Mouse (Mus musculus) embryonic fibroblast, embryonic 13.5 days (primary cell): ENCODE measurements around the gene Myt1l. TPM values are rescaled to one million over a fixed set of nuclear protein-coding genes. Genes with fewer than 3 reads are reported as not detected.
A peak's percentile ranks its signal among the peaks of the same experiment; 100 is the strongest.

ENCODE experiments used
- H3K27ac ChIP-seq: 2 replicates; pipeline ENCODE4 v1.5.1; 2012; ENCODE audit warnings: low read length, control low read depth, inconsistent platforms; ENCODE audit not compliant: insufficient read depth
- H3K4me1 ChIP-seq: 2 replicates; pipeline ENCODE4 v1.6.1; 2011; ENCODE audit warnings: low read length; ENCODE audit not compliant: control insufficient read depth, insufficient read depth
- H3K4me3 ChIP-seq: 2 replicates; pipeline ENCODE4 v1.5.1; 2011; ENCODE audit warnings: mild to moderate bottlenecking, control low read depth, low read length; ENCODE audit not compliant: insufficient read depth
- CTCF ChIP-seq: IDR thresholded peaks from 2 replicates; pipeline ENCODE4 v1.5.1; 2011; ENCODE audit warnings: mild to moderate bottlenecking, control low read depth, low read length, moderate library complexity, borderline replicate concordance; ENCODE audit not compliant: insufficient read depth
- POLR2A ChIP-seq: IDR thresholded peaks from 2 replicates; pipeline ENCODE4 v1.6.1; 2011; ENCODE audit warnings: low read depth, mild to moderate bottlenecking, control low read depth, low read length, moderate library complexity
- polyA plus RNA-seq: library from polyadenylated mRNA; stranded (reverse); fragments of >200 nt; gene quantifications from 2 replicates; pipeline ENCODE4 v1.2.4, GENCODE M21; 2011; ENCODE audit warnings: low read depth; ENCODE audit not compliant: missing spikeins, insufficient read length

Myt1l gene
- polyA plus RNA-seq, 1 experiment, result not detected

DNA sequence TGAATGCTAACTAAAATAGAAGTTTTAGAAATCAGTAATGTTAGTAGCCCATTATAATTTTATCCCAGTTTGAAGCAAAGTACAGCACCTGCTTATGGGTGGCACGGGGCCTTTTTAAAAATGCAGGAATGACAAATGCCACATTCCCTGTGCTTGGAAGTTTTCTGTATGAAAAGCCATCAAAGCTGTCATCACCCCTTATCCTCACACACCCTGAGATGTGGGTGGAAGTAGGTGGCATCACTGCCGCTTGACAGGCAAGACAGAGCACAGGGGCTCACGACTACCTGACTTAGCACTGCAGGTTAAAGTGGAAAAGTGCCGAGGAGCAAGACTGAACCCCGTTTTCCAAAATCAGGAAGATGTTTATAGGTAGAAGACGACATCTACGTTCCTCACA is 310.2 kb downstream of the Myt1l start:
- H3K27ac ChIP-seq, result no peak overlapping the region
- no peak for TF ChIP-seq CTCF
- H3K4me1 ChIP-seq, result no peaks in the 10 kb centered on the region
- H3K4me3 ChIP-seq, result no peak overlapping the region

DNA sequence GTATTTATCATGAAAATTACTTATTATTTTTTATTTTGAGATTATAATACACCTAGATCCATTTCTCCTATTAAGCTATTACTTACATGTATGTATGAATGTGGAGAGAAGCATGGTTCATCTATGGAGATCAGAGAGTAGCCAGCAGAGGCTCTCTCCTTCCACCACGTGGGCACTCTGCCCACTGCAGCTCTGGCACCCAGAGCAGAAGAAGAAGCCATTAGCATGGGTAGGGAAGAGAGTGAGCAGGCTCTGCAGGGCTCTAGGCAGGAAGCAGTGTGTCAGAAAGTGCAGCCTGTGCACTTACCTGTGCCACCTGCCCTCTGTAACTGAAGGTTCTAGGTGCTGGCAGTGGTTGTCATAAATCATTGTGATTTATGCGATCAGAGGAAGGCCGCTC is 321.8 kb downstream of the Myt1l start:
- no peak overlapping the region for H3K27ac ChIP-seq
- no peak overlapping the region for H3K4me3 ChIP-seq
- H3K4me1 ChIP-seq, result no peaks in the 10 kb centered on the region
- no peak for TF ChIP-seq POLR2A

DNA sequence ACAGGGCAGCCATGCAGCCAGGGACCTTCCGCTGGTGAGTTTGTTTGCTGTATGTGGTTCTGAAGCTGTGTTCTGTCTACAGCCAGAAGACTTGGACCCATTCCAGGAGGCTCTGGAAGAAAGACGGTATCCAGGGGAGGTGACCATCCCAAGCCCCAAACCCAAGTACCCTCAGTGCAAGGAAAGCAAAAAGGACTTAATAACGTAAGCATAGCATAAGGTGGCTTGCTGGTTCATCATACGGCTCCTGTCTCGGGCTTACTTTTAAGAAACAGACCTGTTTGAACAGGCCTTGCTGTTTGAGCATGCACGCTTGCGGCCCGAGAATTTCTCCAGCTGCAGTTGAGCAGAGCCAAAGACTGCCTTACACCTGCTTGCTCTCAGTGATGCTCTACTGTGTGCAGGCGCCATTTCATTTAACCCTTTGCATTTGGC is 326.0 kb downstream of the Myt1l start:
- Histone ChIP-seq H3K4me3 (no peak overlapping the region), H3K27ac (no peak overlapping the region), H3K4me1 (no peaks in the 10 kb centered on the region)
- no peak for TF ChIP-seq CTCF
- no peak for TF ChIP-seq POLR2A

DNA sequence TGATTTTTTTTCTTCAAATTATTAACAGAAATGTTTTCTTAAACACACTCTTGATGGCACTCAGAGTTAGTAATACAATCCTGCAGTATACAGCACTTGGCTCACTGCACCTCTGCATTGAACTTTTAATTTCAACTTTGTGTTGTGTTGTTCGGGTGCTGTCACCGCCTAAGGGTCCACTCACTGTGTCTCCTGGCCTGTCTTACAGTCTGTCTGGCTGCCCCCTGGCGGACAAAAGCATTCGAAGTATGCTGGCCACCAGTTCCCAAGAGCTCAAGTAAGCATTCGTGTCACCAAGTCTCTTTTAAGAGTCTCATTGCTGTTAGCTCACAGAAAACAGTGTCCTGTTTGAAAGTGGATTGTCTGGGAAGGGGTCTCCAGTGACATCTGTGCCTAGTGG is 326.8 kb downstream of the Myt1l start:
- TF ChIP-seq POLR2A (no peak), CTCF (peak; percentile 54; the same call in 1 of the 2 replicates)

DNA sequence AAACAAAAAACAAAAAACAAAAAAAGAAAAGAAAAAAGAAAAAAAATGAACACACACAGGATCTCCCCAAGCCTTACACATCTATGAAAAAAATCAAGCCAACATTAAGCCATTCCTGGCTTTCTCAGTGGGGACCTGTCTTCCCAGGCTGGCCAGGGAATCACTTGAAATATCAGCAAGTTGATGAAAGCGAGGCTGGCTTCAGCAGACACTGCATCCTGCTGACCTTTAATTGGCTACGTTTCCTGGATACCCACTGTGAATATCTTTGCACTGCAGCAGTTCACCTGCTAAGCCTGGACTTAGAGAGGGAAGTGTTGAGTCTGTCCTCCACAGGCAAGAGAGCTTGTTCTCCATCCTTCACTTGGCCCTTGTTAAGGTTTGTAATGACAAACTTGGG is 332.8 kb downstream of the Myt1l start:
- Histone ChIP-seq H3K4me1 (no peaks in the 10 kb centered on the region), H3K27ac (no peak overlapping the region), H3K4me3 (no peak overlapping the region)
- TF ChIP-seq CTCF (no peak), POLR2A (no peak)

More for the DNA sequence above, 326.8 kb downstream of the Myt1l start:
- Histone ChIP-seq H3K4me3 (no peak overlapping the region), H3K27ac (no peak overlapping the region), H3K4me1 (no peaks in the 10 kb centered on the region)

DNA sequence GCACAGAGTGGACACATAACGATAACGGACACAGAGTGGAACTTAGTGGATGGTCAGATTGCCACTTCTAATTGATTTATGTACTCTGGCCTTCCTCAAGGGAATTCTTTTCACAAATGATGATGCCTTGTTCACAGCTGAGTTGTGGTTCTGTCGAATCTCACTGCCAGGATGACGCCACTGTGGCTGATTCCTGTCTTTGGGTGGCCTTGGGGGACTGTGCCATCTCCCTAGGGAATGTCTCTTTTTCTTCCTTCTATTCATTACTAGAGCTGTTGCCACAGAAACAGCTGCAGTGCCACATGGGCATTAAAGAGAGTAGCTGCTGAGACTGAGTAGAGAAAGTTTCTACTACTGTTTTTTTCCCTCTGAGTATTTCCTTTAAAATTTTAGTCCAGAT is 340.1 kb downstream of the Myt1l start:
- Histone ChIP-seq H3K27ac (no peak overlapping the region), H3K4me1 (no peaks in the 10 kb centered on the region), H3K4me3 (no peak overlapping the region)
- TF ChIP-seq CTCF (no peak), POLR2A (no peak)

DNA sequence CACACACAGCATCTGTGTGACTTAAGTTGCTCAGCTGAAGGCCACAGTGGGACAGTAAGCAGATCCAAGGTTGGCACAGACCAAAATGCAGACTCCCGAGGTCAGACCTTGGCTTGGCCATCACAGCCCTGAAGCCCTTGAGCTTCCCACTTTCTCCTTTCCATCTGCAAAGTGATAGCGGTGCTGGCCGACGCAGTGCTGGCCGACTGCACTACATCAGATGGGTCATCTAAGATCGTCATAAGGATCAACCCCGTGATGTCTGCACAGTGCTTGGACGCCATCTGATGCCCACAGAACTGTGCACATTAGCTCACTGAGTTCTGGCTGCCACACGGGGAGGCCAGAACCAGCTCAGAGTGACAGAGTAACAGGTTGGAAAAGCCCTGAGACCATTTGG is 340.6 kb downstream of the Myt1l start:
- H3K4me1 ChIP-seq, result no peaks in the 10 kb centered on the region
- no peak for TF ChIP-seq CTCF
- no peak for TF ChIP-seq POLR2A
- no peak overlapping the region for H3K4me3 ChIP-seq
- no peak overlapping the region for H3K27ac ChIP-seq

DNA sequence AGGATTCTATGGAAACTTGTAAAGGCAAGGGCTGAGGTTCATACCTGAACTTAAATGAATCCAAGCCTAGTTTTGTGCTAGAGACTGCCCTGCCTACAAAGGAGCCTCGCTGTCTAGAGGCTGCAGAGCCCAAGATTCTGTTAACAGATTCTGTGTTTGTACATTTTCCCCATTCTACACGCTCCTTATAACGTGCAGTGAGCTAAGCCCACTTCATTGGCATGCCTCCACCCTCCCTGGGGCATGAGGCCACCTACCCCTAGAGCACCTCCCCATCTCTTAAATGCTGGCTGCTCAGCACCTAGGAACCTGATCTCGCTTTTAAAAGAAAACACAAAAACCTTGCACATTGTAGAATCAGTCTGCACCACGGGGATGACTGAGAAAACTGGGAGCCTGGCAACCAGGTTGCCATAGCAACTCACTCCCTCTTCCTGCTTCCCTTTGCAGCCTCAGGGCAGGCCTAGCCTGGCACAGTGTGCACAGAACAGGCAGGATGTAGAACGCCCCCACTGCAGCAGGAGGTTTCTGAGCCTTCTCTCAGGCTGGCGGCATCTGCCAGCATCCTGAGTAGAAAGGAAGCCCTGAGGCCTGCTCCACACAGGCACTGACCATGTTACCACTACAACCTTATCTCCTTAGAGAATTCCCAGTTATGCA is 344.1 kb downstream of the Myt1l start:
- Histone ChIP-seq H3K4me3 (no peak overlapping the region), H3K27ac (no peak overlapping the region), H3K4me1 (no peaks in the 10 kb centered on the region)
- TF ChIP-seq POLR2A (no peak), CTCF (no peak)

DNA sequence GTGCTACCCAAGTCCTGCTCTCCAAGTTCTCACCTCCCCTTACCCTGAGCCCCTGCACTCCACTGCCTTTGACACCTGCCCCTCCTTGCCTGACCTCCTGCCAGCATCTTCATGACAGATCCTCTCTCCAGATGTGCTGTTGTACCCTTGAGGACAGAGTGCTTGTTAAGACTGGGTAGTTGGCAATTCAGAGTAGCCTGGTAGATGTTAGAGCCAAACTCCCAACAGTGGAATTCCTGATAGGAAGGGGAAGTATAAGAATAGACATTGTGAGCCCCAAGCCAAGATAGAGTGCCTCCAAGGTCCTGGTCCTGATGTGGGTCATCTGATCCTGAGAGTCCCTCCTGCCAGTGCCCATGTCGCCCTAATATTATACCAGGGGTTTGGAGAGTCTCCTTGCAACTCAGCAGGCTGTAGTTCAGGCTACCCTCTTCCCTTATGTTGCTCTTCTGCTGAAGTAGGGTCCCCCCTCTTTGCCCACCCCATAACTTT is 345.1 kb downstream of the Myt1l start:
- TF ChIP-seq POLR2A, result no peak
- no peak for TF ChIP-seq CTCF
- no peaks in the 10 kb centered on the region for H3K4me1 ChIP-seq
- no peak overlapping the region for H3K4me3 ChIP-seq
- no peak overlapping the region for H3K27ac ChIP-seq

DNA sequence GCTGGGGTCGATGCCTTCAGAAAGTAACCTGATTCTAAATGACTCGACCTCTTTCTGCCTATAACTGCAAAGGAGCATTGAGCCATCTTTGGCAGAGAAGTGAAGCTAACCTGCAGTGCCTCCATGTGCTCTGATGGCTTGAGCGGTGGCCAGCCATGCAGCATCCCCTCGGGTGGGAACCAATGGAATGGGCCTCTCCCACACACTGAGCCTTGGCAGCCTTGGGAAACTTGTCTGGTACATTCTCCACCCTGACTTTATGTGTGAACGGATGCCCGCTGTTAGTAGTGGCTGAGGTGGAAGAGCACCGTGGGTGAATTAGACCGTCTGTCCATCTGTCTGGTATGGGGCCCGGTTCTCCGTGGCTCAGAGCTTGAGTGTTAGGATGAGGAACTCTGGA is 349.8 kb downstream of the Myt1l start:
- TF ChIP-seq POLR2A (no peak), CTCF (no peak)
- no peaks in the 10 kb centered on the region for H3K4me1 ChIP-seq

More for the DNA sequence above, 349.8 kb downstream of the Myt1l start:
- Histone ChIP-seq H3K27ac (no peak overlapping the region), H3K4me3 (no peak overlapping the region)
